8 mouse cellular contexts compared by ENCODE assay signal in the genomic region with DNA sequence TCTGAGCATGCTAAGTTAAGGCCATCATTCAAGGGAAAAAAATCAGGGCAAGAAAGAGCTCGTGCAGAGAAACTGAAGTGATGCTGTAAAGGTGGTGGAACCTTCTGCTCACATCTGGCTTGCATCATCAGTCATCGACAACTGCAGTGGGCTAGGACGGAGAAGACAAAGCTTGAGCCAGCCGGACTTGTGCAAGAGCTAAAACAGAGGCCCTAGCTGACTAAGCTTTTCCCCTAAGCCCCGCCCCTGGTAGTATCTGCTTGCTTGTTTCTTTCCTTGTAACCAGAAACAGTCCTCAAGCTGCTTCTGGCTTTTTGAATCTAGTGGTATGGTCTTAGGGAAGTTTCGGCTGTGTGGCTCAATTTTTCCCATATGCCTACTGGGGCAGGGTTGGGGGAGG. TPM values are rescaled to one million over a fixed set of nuclear protein-coding genes. Genes with fewer than 3 reads are reported as not detected.
DNase-seq lines count a peak whose midpoint lies in the region; ATAC-seq lines count a peak whose summit lies in the region.

No protein-coding gene starts in this region.

- no peak overlapping the region; the same call in 1 of the 2 replicates for H3K27ac ChIP-seq in limb, embryonic 13.5 days

- H3K27me3 ChIP-seq in limb, embryonic 13.5 days, result peaks cover 14% of the 10 kb centered on the region; the same call in 1 of the 2 replicates

- DNase-seq in CD4-positive helper T cell, adult 2 months (ENCODE audit: low read depth, low spot score), result peak; percentile 20
- DNase-seq in gastrocnemius, postnatal 14 days, result peak; percentile 44
- no peak for DNase-seq in right cerebral cortex, postnatal 25 days
- DNase-seq in cerebellum, adult 18-20 months, result no peak
- DNase-seq in layer of hippocampus, postnatal 25 days (ENCODE audit: extremely low spot score in 1 of 2, low spot score in 1 of 2), result no peak

- ATAC-seq in activated CD4-positive, CD25-positive, alpha-beta regulatory T cell, adult 4 months, result peak; percentile 15
- peak; percentile 84 for ATAC-seq in limb, embryonic 13.5 days (ENCODE audit: low FRiP score, low read depth)
- no peak for ATAC-seq in erythroblast, adult 5-6 weeks (replicated peaks; ENCODE audit: low FRiP score, poor library complexity, severe bottlenecking)

- peaks cover 8% of the 10 kb centered on the region; the same call in 1 of the 2 replicates for H3K36me3 ChIP-seq in limb, embryonic 13.5 days

- 43% methylated on average over 6 of the region's 6 CpGs for WGBS in limb, embryonic 13.5 days

- H3K4me1 ChIP-seq in limb, embryonic 13.5 days, result 0 out of 2 replicates have a peak, but pooled peaks cover 9% of the 10 kb centered on the region

- no peak overlapping the region for H3K9ac ChIP-seq in limb, embryonic 13.5 days

- H3K9me3 ChIP-seq in limb, embryonic 13.5 days, result no peaks in the 10 kb centered on the region

- no peak overlapping the region for H3K4me3 ChIP-seq in limb, embryonic 13.5 days

- intact Hi-C loops in gastrocnemius, postnatal 14 days (cut with DNase I; ENCODE audit: low total_unique reads), result no loop called here

- no peak overlapping the region for H3K4me2 ChIP-seq in limb, embryonic 13.5 days (replicated peaks)

RNA-seq across cellular contexts. Expression of gene Tmem164, which starts 56.5 kb away (rescaled TPM):
- polyA plus RNA-seq in activated CD4-positive, CD25-positive, alpha-beta regulatory T cell, adult 4 months (2017; shearing (Covaris generic)), result 10 to 100 TPM; 11.7 to 23.1 TPM
- 1 to 10 TPM; 4.8 to 5.6 TPM for total RNA-seq in gastrocnemius, postnatal 14 days (2021)
- polyA plus RNA-seq in limb, embryonic 13.5 days (2015; fragmentation: Nextera tagmentation; extraction: Ambion mirVana), result 65.5 and 69.9 TPM in 2 replicates
- total RNA-seq in erythroblast, adult 5-6 weeks (2015; ENCODE audit: low replicate concordance), result 12.3 and 18.6 TPM in 2 replicates
- total RNA-seq in erythroblast, adult 5-6 weeks (2017; ENCODE audit: low replicate concordance), result 11.0 and 12.2 TPM in 2 replicates
- 10 to 100 TPM; 19.1 to 21.0 TPM for total RNA-seq in layer of hippocampus, postnatal 25 days (2021)

Comparison
In these comparisons a context has a peak if more than half of its experiments do, and no peak if none do; other contexts are left out.
1. DNase-seq: peak in CD4-positive helper T cell, adult 2 months (single experiment) and gastrocnemius, postnatal 14 days (single experiment); none in right cerebral cortex, postnatal 25 days (single experiment), cerebellum, adult 18-20 months (0 of 2) and layer of hippocampus, postnatal 25 days (0 of 2).